ENCODE assay signal across 10 mouse cellular contexts in genomic region chr15:94444043-94444436, GRCm38 (mm10). TPM values are rescaled to one million over a fixed set of nuclear protein-coding genes. Genes with fewer than 3 reads are reported as not detected.
DNase-seq lines count a peak whose midpoint lies in the region; ATAC-seq and TF ChIP-seq lines count a peak whose summit lies in the region.
"Had no signal": no experiment of that assay in that cellular context is flagged by ENCODE, and none has a peak within 500 bp of the region (broad histone marks: within the 10 kb centered on the region; RNA-seq: fewer than 3 reads in every experiment).

No protein-coding gene starts in this region.

- no peaks in the 10 kb centered on the region for H3K36me3 ChIP-seq in forebrain, embryonic 14.5 days (ENCODE audit: control insufficient read depth, insufficient read depth, low read length)
- H3K36me3 ChIP-seq in forebrain, embryonic 13.5 days (ENCODE audit: poor library complexity, severe bottlenecking), result no peaks in the 10 kb centered on the region
- H3K36me3 ChIP-seq in limb, embryonic 14.5 days (ENCODE audit: control insufficient read depth, insufficient read depth, low read length), result no peaks in the 10 kb centered on the region
- H3K36me3 ChIP-seq: hindbrain, embryonic 15.5 days had no signal

- H3K9me3 ChIP-seq in forebrain, embryonic 14.5 days (replicated peaks; ENCODE audit: control insufficient read depth, low read length), result no peaks in the 10 kb centered on the region
- H3K9me3 ChIP-seq in forebrain, embryonic 13.5 days (replicated peaks), result no peaks in the 10 kb centered on the region
- no peaks in the 10 kb centered on the region for H3K9me3 ChIP-seq in limb, embryonic 14.5 days (ENCODE audit: control insufficient read depth, low read length)
- H3K9me3 ChIP-seq: hindbrain, embryonic 15.5 days had no signal

- H3K4me3 ChIP-seq in forebrain, embryonic 14.5 days (ENCODE audit: low read depth, low read length), result no peak overlapping the region
- H3K4me3 ChIP-seq in forebrain, embryonic 13.5 days, result no peak overlapping the region
- H3K4me3 ChIP-seq in limb, embryonic 14.5 days (replicated peaks; ENCODE audit: low read length), result no peak overlapping the region
- H3K4me3 ChIP-seq: hindbrain, embryonic 15.5 days had no signal

- H3K4me1 ChIP-seq in forebrain, embryonic 14.5 days (ENCODE audit: control insufficient read depth, insufficient read depth, low read length), result peaks cover 9% of the 10 kb centered on the region; the same call in 1 of the 2 replicates
- peaks cover 23% of the 10 kb centered on the region for H3K4me1 ChIP-seq in forebrain, embryonic 13.5 days
- H3K4me1 ChIP-seq in limb, embryonic 14.5 days (ENCODE audit: control insufficient read depth, insufficient read depth, low read length), result peaks cover 16% of the 10 kb centered on the region
- H3K4me1 ChIP-seq: hindbrain, embryonic 15.5 days had no signal

- H3K4me2 ChIP-seq in forebrain, embryonic 14.5 days (ENCODE audit: low read length), result no peak overlapping the region
- no peak overlapping the region for H3K4me2 ChIP-seq in forebrain, embryonic 13.5 days
- no peak overlapping the region for H3K4me2 ChIP-seq in limb, embryonic 14.5 days (replicated peaks; ENCODE audit: low read depth, low read length, severe bottlenecking)
- H3K4me2 ChIP-seq: hindbrain, embryonic 15.5 days had no signal

- no peak for TF ChIP-seq POLR2A in brain, embryonic 14.5 days (IDR thresholded peaks at IDR 0.05; ENCODE audit: borderline replicate concordance, extremely low read depth, insufficient read depth, insufficient read length, poor library complexity, severe bottlenecking)
- TF ChIP-seq POLR2A in limb, embryonic 14.5 days (IDR thresholded peaks at IDR 0.05; ENCODE audit: borderline replicate concordance, extremely low read depth, insufficient read depth, insufficient read length), result no peak

- H3K27me3 ChIP-seq in forebrain, embryonic 14.5 days (replicated peaks; ENCODE audit: control insufficient read depth, insufficient read depth, low read length), result no peaks in the 10 kb centered on the region
- no peaks in the 10 kb centered on the region for H3K27me3 ChIP-seq in forebrain, embryonic 13.5 days
- H3K27me3 ChIP-seq in limb, embryonic 14.5 days (ENCODE audit: control insufficient read depth, insufficient read depth, low read length), result no peaks in the 10 kb centered on the region
- H3K27me3 ChIP-seq: hindbrain, embryonic 15.5 days; Patski had no signal

- no peak for TF ChIP-seq CTCF in brain, embryonic 14.5 days (IDR thresholded peaks at IDR 0.05; ENCODE audit: borderline replicate concordance, extremely low read depth, insufficient read depth, insufficient read length)

- no peak for ATAC-seq in forebrain, embryonic 14.5 days
- no peak for ATAC-seq in forebrain, embryonic 13.5 days
- peak; percentile 74 for ATAC-seq in limb, embryonic 14.5 days (ENCODE audit: low FRiP score, low read depth)
- ATAC-seq in megakaryocyte progenitor cell, adult 5-6 weeks (replicated peaks; ENCODE audit: poor library complexity), result no peak

- H3K9ac ChIP-seq in forebrain, embryonic 14.5 days (ENCODE audit: low read length), result no peak overlapping the region
- H3K9ac ChIP-seq in forebrain, embryonic 13.5 days, result no peak overlapping the region
- H3K9ac ChIP-seq in limb, embryonic 14.5 days (ENCODE audit: low read depth, low read length, severe bottlenecking), result no peak overlapping the region
- H3K9ac ChIP-seq: hindbrain, embryonic 15.5 days had no signal

- DNase-seq in forebrain, embryonic 14.5 days (ENCODE audit: low spot score), result no peak
- peak; percentile 3 for DNase-seq in kidney, postnatal 14 days
- no peak for DNase-seq in kidney, adult 9 months
- peak; percentile 29 for DNase-seq in brain, embryonic 14.5 days (ENCODE audit: low read depth)
- peak; percentile 14 for DNase-seq in limb, embryonic 14.5 days (ENCODE audit: low spot score)
- no peak for DNase-seq in cerebellum, adult 11-12 months

- peak overlapping the region; percentile 2; the same call in 1 of the 2 replicates for H3K27ac ChIP-seq in forebrain, embryonic 14.5 days (ENCODE audit: low read depth, low read length)
- H3K27ac ChIP-seq in forebrain, embryonic 13.5 days, result no peak overlapping the region
- peak overlapping the region; percentile 70 for H3K27ac ChIP-seq in limb, embryonic 14.5 days (replicated peaks; ENCODE audit: low read depth, low read length)
- H3K27ac ChIP-seq: hindbrain, embryonic 15.5 days had no signal

- 79% methylated on average over 11 of the region's 11 CpGs for WGBS in forebrain, embryonic 14.5 days
- 74% methylated on average over 11 of the region's 11 CpGs for WGBS in forebrain, embryonic 13.5 days
- WGBS in limb, embryonic 14.5 days, result 56% methylated on average over 11 of the region's 11 CpGs

RNA-seq across cellular contexts. Expression of gene Adamts20, which starts 21.2 kb away (rescaled TPM):
- polyA plus RNA-seq in forebrain, embryonic 14.5 days (2014; fragmentation: Nextera tagmentation; extraction: Ambion mirVana), result 2.3 and 2.5 TPM in 2 replicates
- 3.4 and 4.9 TPM in 2 replicates for polyA plus RNA-seq in forebrain, embryonic 13.5 days (2015; fragmentation: Nextera tagmentation; extraction: Ambion mirVana)
- polyA plus RNA-seq in brain, embryonic 14.5 days (2012; rRNA removed), result 4.6 and 5.0 TPM in 2 replicates
- 6.3 and 7.3 TPM in 2 replicates for polyA plus RNA-seq in limb, embryonic 14.5 days (2012; rRNA removed)
- 5.7 and 5.8 TPM in 2 replicates for polyA plus RNA-seq in limb, embryonic 14.5 days (2014; fragmentation: Nextera tagmentation; extraction: Ambion mirVana)
- not detected in 2 replicates for total RNA-seq in megakaryocyte progenitor cell, adult 5-6 weeks (2015)
- 0.03 TPM in 1 of 2 replicates, not detected in the other for total RNA-seq in megakaryocyte progenitor cell, adult 5-6 weeks (2017)

Comparison
In these comparisons a context has a peak if more than half of its experiments do, and no peak if none do; other contexts are left out.
1. DNase-seq: peak in kidney, postnatal 14 days (single experiment), brain, embryonic 14.5 days (single experiment) and limb, embryonic 14.5 days (single experiment); none in forebrain, embryonic 14.5 days (single experiment), kidney, adult 9 months (single experiment) and cerebellum, adult 11-12 months (single experiment).